Mouse (Mus musculus) liver, postnatal 0 days (tissue): ENCODE data around the gene Gm16181. TPM values are rescaled to one million over a fixed set of nuclear protein-coding genes. Genes with fewer than 3 reads are reported as not detected.

Experiments
- ATAC-seq: fragments of 200-750 bp; cut with Nextera tagmentation; 2 replicates; pipeline ENCODE4 v1.8.0; 2017; ENCODE audit warnings: mild to moderate bottlenecking, moderate library complexity
- DNase-seq: peaks from one replicate; pipeline ENCODE4 v3.0.0-alpha.2; 2016
- H3K27ac ChIP-seq: fragments of 300-500 bp; sonication (generic); 2 replicates; pipeline ENCODE4 v1.5.1; 2014; ENCODE audit warnings: antibody characterized with exemption, moderate library complexity, mild to moderate bottlenecking, low read depth
- H3K27me3 ChIP-seq: fragments of 300-500 bp; sonication (generic); 2 replicates; pipeline ENCODE4 v1.6.1; 2014; ENCODE audit warnings: low read length, control low read depth, mixed read lengths; ENCODE audit not compliant: insufficient read depth
- H3K36me3 ChIP-seq: fragments of 300-500 bp; sonication (generic); replicated peaks from 2 replicates; pipeline ENCODE4 v1.6.1; 2014; ENCODE audit warnings: mild to moderate bottlenecking, control low read depth, low read length, moderate library complexity, mixed read lengths; ENCODE audit not compliant: insufficient read depth
- H3K4me1 ChIP-seq: fragments of 300-500 bp; sonication (generic); 2 replicates; pipeline ENCODE4 v1.6.1; 2014; ENCODE audit warnings: antibody characterized with exemption, mild to moderate bottlenecking, control low read depth; ENCODE audit not compliant: insufficient read depth
- H3K4me2 ChIP-seq: fragments of 300-500 bp; sonication (generic); 2 replicates; pipeline ENCODE4 v1.6.1; 2014; ENCODE audit warnings: low read depth, mild to moderate bottlenecking, low read length, moderate library complexity, mixed read lengths
- H3K4me3 ChIP-seq: fragments of 300-500 bp; sonication (generic); 2 replicates; pipeline ENCODE4 v1.5.1; 2014; ENCODE audit warnings: low read depth, low read length
- H3K9ac ChIP-seq: fragments of 300-500 bp; sonication (generic); replicated peaks from 2 replicates; pipeline ENCODE4 v1.6.1; 2014; ENCODE audit warnings: mild to moderate bottlenecking, moderate library complexity
- H3K9me3 ChIP-seq: fragments of 300-500 bp; sonication (generic); 2 replicates; pipeline ENCODE4 v1.6.1; 2016; ENCODE audit warnings: mild to moderate bottlenecking, control low read depth, low read length, mixed read lengths
- CTCF ChIP-seq: sonication (generic); IDR thresholded peaks from 2 replicates; pipeline ENCODE4 v1.5.1; 2016; ENCODE audit warnings: antibody characterized with exemption, low read depth
- EP300 ChIP-seq: IDR thresholded peaks from 2 replicates; pipeline ENCODE4 v1.6.1; 2016; ENCODE audit warnings: antibody characterized with exemption, low read depth, mild to moderate bottlenecking
- WGBS: fragments of 180-500 bp; shearing (Covaris S2); extraction: QIAGEN DNeasy Blood & Tissue Kit; methylation state at CpG from one replicate; pipeline ENCODE4 v1.1.7; 2014; ENCODE audit not compliant: insufficient replicate concordance; 5-methylcytosine and 5-hydroxymethylcytosine counted together
- polyA plus RNA-seq: library from polyadenylated mRNA; unstranded; fragments of >200 nt; fragmentation: Nextera tagmentation; extraction: Ambion mirVana; gene quantifications from 2 replicates; pipeline ENCODE4 v1.2.1, GENCODE M21; 2015

Gene Gm16181
- polyA plus RNA-seq, 1 experiment from 2014 or later: 0.22 TPM

DNA sequence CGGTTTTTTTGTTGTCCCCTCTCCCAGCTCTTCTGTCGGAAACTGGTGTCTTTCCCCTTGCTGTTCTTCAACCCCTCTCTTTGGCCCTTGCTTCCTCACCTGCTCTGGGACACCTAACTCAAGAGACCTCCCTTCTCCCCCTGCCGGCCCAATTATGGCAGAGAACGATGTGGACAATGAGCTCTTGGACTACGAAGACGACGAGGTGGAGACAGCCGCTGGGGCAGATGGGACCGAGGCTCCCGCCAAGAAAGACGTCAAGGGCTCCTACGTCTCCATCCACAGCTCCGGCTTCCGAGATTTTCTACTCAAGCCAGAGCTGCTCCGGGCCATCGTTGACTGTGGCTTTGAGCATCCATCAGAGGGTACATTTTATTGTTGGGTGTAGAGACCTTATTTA is 22.5 kb downstream of the Gm16181 start:
- TF ChIP-seq EP300 (no peak), CTCF (peak; percentile 23; the same call in 1 of the 2 replicates)
- peak overlapping the region; percentile 90 for H3K4me3 ChIP-seq
- H3K9me3 ChIP-seq: no peaks in the 10 kb centered on the region
- H3K27me3 ChIP-seq: no peaks in the 10 kb centered on the region
- H3K4me1 ChIP-seq: peaks cover 42% of the 10 kb centered on the region
- peaks cover 48% of the 10 kb centered on the region for H3K36me3 ChIP-seq
- H3K9ac ChIP-seq: peak overlapping the region; percentile 97
- WGBS: 13% methylated on average over 16 of the region's 16 CpGs
- H3K27ac ChIP-seq: peak overlapping the region; percentile 100
- DNase-seq: peak; percentile 51
- H3K4me2 ChIP-seq: peak overlapping the region; percentile 89
- no peak for ATAC-seq

DNA sequence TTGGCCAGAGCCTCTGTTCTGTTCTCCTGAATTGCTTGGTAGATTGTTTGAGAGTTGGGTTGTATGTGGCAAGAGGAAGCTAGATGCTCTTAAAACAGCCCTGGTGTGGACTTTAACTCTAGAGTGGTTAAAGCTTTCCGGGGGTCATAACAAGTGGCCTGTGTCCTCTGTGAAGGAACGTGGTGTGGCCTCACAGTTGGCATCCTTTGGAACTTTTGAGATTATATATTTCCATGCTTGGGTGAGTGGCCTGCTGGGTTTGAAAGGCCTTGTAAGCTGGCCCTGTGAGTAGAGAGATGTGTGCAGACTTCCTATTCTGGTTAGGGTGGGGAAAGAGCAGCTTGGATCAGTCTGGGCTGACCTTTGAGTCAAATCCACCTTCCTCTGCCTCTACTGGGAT is 24.4 kb downstream of the Gm16181 start:
- DNase-seq (no peak), ATAC-seq (no peak)
- H3K9me3 ChIP-seq: no peaks in the 10 kb centered on the region
- peak overlapping the region; percentile 90; the same call in 1 of the 2 replicates for H3K4me3 ChIP-seq
- TF ChIP-seq EP300 (no peak), CTCF (no peak)
- no peaks in the 10 kb centered on the region for H3K27me3 ChIP-seq
- H3K9ac ChIP-seq: 0 out of 2 replicates have a peak overlapping the region, but pooled peaks have one; percentile 11
- peak overlapping the region; percentile 89; the same call in 1 of the 2 replicates for H3K4me2 ChIP-seq
- WGBS: 67% methylated on average over 2 of the region's 2 CpGs
- H3K36me3 ChIP-seq: peaks cover 67% of the 10 kb centered on the region
- H3K4me1 ChIP-seq: peaks cover 41% of the 10 kb centered on the region
- no peak overlapping the region for H3K27ac ChIP-seq

DNA sequence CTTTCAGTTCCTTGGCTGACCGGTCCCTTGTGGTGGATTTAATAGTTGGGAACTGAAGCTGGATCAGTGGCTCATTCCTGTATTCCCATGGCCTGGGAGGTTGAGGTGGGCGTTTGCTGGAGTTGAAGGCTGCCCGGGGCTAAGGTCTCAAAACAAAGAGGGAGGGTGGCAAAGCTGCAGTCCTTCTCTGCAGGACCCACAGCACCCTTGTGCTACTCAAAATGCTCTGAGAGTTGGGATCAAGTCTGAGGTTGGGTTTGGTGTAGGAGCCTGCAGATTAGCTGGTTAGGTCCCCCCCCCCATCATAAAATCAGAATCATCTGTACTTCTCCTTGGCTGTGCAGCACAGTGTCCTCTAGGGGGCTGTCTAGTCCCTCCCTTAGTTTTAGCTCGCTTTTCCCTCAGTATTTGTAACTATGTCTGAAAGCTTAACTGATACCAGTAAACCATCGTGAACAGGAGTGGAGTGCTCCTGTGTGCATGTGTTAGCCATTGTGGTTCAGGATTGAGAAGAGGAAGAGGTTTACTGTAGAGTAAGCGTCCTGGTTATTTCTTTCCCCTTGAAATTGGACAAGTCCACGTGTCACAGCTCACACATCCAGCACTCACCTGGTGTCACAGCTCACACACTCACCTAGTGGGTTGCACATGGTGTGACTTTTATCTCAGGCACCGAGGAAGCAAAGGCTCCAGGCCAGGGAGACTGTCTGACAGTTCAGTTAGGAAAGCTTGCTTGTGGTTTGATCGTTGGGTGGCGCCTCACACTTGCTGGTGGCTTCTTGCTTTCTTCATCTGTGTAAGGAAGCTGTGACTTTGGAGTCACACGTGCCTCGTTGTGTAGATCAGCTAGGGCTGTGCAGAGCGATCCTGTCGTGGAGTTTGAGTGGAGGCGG is 25.3 kb downstream of the Gm16181 start:
- TF ChIP-seq EP300 (no peak), CTCF (peak; percentile 67)
- peaks cover 77% of the 10 kb centered on the region for H3K36me3 ChIP-seq
- H3K4me2 ChIP-seq: 0 out of 2 replicates have a peak overlapping the region, but pooled peaks have one; percentile 4
- H3K4me3 ChIP-seq: no peak overlapping the region
- peaks cover 31% of the 10 kb centered on the region for H3K4me1 ChIP-seq
- H3K9me3 ChIP-seq: no peaks in the 10 kb centered on the region
- DNase-seq (no peak), ATAC-seq (no peak)
- H3K9ac ChIP-seq: no peak overlapping the region
- H3K27me3 ChIP-seq: no peaks in the 10 kb centered on the region
- no peak overlapping the region for H3K27ac ChIP-seq
- 65% methylated on average over 15 of the region's 15 CpGs for WGBS

DNA sequence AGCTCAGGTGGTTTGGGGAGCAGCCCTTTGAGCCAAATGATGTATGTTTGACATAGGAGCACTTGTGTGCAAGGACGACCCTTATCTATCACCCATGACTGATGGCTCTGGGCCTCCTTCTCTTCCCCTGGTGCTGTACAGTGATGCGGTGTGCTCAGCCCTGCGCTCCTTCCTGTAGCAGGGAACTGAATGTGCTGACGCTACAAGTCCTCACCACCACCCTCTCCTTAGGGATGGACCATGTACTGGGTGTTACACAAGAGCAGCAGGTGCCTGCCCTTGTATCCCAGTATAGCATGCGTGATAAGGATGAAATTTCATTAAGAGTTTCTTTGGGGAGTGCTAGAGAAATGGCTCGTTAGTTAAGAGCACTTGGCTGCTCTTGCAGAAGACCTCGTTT is 26.5 kb downstream of the Gm16181 start:
- H3K9me3 ChIP-seq: no peaks in the 10 kb centered on the region
- no peak overlapping the region for H3K4me3 ChIP-seq
- no peak overlapping the region for H3K4me2 ChIP-seq
- TF ChIP-seq CTCF: no peak
- TF ChIP-seq EP300: no peak
- peaks cover 87% of the 10 kb centered on the region for H3K36me3 ChIP-seq
- DNase-seq: no peak
- peaks cover 30% of the 10 kb centered on the region for H3K4me1 ChIP-seq
- peak overlapping the region; percentile 11; the same call in 1 of the 2 replicates for H3K9ac ChIP-seq
- no peaks in the 10 kb centered on the region for H3K27me3 ChIP-seq
- no peak overlapping the region for H3K27ac ChIP-seq
- ATAC-seq: no peak
- WGBS: 83% methylated on average over 7 of the region's 7 CpGs

DNA sequence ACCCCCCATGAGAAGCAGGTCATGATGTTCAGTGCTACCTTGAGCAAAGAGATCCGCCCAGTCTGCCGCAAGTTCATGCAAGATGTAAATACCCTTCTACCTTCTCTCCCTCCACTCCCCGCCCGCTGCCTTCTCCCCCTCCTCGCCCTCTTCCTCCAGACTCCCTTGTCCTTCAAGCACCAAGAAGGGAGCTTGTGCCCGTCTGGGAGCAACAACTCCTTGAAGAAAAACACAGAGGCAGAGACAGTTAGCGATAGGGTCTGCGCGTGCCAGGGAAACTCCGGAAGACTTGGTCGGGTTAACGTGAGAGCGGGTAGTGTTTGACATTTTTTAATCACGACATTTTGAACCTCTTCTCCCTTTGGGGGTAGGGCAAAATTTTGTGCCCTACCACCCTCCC is 28.4 kb downstream of the Gm16181 start:
- Histone ChIP-seq H3K27ac (no peak overlapping the region), H3K27me3 (no peaks in the 10 kb centered on the region), H3K36me3 (peaks cover 99% of the 10 kb centered on the region), H3K9me3 (no peaks in the 10 kb centered on the region), H3K4me2 (no peak overlapping the region), H3K4me1 (peaks cover 20% of the 10 kb centered on the region), H3K9ac (no peak overlapping the region), H3K4me3 (no peak overlapping the region)
- no peak for DNase-seq
- WGBS: 89% methylated on average over 14 of the region's 14 CpGs
- ATAC-seq: no peak
- TF ChIP-seq EP300 (no peak), CTCF (no peak)

DNA sequence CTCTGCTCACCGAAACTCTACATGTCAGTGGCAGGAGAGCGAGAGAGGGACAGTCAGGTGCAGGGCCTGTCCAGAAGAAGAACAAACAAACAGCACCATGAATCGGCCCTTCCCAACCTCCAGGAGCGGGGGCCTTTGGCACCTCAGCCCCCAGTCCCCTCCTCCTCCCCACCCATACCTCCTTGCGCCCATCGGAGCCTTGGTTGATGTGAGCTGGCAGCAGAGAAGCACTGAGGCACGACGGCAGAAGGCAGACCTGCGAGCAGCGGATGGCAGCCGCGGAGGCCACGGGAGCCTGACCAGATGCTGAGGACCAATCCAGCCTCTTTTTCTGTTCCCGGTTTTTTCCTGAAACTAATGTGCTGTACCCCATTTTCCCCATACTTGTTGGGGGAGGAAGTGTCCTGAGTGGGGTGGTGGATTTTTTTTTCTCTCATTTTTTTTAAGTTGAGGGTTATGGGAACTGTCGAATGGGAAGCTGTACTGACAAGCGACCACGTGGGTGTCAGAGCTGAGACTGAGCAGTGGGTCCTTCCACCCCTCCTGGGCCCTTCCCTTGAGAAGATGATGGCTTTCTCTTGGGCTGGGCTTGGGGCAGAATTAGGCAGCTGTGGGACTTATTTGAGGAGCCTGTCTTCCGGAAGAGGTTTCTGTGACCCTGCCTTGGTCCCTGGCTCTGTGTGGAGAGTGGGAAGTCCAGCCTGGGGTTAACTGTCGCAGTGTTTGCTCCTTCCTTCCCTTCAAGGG is 29.0 kb downstream of the Gm16181 start:
- no peak for TF ChIP-seq EP300
- no peak for TF ChIP-seq CTCF
- peaks cover 13% of the 10 kb centered on the region for H3K4me1 ChIP-seq
- WGBS: 85% methylated on average over 19 of the region's 19 CpGs
- H3K27me3 ChIP-seq: no peaks in the 10 kb centered on the region
- H3K4me2 ChIP-seq: no peak overlapping the region
- H3K9ac ChIP-seq: no peak overlapping the region
- no peaks in the 10 kb centered on the region for H3K9me3 ChIP-seq
- H3K36me3 ChIP-seq: peaks cover 94% of the 10 kb centered on the region
- DNase-seq (no peak), ATAC-seq (no peak)
- no peak overlapping the region for H3K4me3 ChIP-seq
- H3K27ac ChIP-seq: no peak overlapping the region
